Mouse (Mus musculus) right cerebral cortex, postnatal 4 days (tissue): ENCODE data around the gene Panx3.

Source experiments
- DNase-seq: peaks from one replicate; pipeline ENCODE4 v3.0.0-alpha.2; 2022

Panx3 gene

DNA sequence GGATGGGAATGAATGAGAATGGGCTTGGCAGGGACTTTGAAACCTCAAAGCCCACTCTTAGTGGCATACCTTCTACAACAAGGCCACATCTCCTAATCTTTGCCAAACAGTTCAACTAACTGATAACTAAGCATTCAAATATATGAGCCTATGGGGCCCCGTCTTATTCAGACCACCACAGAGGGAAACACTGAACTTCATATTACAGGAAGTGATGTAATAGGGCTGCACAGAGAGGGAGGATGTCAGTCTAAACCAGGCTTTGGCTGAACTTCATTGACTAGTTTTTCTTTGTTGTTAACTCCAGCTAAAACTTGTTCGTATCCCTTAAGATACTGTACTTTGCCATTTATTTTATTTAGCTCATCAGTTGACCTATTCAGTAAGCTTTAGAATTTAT, 39.1 kb downstream of the Panx3 start:
- no peak for DNase-seq

DNA sequence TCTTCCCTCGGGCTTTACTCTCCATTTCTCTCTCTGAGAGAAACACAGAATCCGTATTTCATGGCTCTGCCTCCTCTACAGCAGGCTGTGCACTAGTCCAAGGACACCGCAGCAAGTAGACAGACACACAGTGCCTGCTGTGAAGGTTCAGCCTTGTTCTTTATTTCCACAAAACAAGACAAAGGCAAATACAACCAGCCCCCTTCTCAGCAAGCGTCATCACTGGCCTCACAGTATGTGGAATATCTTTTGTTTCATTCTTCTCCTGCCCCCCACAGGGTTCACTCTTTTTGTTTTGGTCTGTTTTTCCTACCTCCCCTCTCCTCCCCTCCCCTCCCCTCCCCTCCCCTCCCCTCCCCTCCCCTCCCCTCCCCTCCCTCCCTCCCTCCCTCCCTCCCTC, 40.5 kb downstream of the Panx3 start:
- no peak for DNase-seq

DNA sequence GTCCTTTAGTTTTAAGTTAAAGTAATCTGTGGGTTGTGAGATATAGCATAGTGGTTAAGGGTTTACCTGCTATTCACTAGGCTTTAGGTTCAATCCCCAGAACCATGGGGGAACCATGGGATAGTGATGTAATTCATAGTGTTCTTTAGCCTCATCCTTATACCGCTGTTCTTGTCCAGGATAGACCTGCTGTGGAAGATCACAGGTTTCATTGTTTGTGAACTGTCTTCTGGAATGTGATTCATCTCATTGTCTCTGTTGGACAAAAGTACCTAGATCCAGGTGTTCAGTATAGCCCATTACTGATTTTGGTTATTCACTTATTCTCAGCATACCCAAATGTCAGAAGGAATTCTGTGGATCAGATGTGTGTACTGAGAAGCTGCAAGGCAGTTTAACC, 41.8 kb downstream of the Panx3 start:
- no peak for DNase-seq

DNA sequence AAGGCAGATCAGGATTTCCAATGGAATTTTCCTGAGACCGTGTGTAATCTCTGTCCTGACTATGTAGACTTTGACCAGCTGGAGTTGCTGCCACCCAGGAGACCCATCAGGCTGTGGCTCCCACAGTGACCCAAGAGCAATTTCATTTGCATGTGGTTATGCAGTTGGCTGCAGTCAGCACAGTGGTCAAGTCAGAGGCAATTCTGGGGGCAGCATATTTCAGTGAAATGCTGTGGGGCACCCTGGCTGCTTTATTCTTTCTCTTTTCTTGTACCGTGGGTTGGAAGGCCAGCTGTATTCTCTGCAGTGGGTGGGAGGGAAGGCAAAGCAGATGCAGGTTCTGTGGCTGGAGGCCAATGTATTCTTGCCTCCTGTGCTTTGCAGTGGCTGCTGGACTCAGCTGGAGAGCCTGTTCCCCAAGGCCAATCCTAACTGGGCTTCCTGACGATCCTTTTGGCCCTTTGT, 42.9 kb downstream of the Panx3 start:
- peak; percentile 16 for DNase-seq

DNA sequence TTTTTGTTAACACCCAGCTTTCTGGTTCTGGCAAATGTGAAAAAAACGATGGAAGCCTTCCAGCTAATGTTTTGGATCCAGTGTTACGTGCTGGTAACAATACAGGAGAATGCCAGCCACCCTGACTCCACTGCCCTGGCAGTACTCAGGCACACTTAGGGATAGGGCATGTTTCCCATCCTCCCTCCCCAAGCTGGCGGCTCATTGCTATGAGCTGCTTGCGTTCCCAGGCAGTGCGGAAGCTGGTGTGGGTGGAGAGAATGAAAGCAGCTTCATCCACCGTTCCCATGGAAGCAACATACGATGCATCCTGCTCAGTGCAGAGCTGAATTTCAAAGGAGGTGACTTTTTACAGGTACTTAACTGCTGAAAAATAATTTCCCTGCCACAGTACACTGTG, 43.4 kb downstream of the Panx3 start:
- DNase-seq = peak; percentile 66

DNA sequence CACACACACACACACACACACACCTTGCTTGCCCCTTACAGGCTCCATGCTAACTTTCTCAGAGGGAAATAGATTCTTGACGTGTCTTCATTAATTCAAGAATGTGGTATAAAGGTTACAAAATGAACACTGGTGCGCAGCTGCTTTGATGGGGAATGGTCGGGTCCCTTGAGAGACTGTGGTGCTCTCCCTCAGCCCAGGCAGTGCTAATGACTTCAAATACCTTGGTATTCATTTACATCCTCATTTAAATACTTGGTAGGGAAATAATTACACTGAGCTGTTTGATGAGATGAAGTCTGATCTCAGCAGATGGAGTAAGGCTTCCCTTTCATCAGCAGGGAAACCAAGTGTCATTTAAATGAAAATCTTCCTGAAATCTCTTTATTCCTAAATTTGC, 43.9 kb downstream of the Panx3 start:
- DNase-seq = no peak

DNA sequence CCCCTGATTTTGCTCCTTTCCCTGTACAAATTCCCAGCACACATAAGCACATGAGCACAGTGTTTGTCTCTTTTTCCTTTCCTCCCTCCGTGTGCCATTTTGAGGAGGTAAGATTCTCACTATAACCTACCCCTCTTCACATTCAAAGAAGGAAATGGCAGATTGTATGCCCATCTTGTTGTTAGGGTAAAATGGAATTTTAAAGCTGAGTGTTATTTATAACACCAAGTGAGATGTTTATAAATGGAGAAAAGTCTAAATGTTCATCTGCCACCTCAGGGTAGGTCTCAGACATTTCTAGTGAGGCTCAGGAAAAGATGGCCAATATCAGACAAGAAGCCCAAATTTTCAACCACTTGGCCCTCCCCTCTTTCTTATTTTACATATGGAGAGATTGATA, 44.5 kb downstream of the Panx3 start:
- no peak for DNase-seq

DNA sequence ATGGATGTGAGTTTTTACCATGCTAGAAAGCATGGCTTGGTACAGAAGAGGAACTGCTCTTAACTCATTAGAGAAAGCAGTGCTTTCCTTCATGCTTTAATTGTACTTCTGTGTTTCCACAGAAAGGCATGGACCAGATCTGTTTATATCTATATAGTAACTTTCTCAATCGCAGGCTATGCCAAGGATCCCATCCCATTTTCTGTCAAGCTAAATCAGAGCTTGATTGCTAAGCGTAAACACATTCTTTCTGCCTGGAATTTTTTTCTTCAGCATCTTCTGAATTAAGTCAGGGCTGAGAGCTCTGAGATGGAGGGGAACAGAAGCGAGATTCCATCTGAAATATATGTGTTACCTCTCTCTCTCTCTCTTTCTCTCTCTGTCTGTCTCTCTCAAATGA, 45.1 kb downstream of the Panx3 start:
- DNase-seq = no peak

DNA sequence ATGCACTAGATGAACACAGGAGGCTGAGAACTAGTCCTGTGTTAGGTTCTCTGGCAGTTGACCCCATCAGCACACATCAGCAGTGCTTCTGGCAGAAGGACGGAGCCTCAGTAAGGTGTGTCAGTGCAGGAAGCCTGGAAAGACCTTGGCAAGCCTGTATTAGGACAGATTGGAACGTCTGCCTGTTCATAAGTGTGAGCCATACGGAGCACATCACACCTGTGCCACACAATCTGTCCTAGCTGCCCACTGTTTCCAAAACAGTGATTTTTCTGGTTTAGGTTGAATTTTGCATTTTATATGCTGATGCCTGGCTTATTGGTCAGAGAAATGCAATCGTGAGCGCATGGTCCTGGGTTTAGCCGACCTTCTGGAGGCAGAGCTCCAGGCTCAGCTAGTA, 47.7 kb downstream of the Panx3 start:
- DNase-seq = no peak

DNA sequence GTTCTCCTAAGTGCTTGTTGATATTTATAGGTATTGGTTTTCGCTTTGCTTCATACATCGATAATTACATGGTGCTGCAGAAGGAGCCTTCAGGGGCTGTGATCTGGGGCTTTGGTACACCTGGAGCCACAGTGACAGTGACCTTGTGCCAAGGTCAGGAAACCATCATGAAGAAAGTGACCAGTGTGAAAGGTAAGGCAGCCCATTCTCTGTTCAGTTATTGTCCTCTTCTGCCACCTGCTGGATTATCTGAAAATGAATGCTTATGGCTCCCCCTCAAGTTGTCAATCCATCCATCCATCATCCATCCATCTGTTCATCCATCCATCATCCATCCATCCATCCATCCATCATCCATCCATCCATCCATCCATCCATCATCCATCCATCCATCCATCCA, 52.3 kb downstream of the Panx3 start:
- no peak for DNase-seq

DNA sequence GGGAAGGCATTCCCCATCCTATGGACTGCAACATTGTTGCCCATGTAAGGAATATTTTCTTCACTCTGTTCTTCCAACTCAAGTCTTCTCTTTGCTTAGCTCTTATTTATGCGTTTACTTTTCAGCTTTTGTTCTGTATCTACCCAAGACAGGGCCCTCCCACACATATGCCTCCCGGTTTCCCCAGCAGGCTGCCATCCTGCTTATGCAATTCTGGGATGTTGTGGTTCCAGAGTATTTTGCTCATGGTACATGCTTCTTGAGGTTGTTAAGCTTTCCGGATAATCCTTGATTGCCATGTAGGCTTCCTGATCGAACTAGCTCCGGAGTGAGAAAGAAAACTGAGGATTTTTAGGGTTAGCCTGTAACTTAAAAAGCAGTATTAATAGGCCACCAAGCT, 53.8 kb downstream of the Panx3 start:
- no peak for DNase-seq

DNA sequence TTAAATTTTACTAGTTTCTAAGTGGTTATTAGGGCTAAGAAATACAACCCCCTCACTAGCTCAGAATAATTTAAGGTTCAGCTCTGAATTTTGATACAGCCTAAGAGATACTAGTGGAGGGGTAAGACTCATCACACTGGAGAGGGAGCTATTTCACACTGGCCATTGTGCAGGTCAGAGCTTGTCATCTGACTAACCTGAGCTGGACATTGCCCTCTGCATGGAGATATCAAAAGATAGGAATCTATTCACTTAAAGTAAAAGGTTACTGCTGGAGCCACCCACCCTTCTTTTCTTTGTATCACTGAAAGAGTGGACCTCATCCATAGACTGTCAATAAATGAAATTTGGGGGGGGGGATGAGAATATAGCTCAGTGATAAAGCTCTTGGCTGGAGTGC, 54.7 kb downstream of the Panx3 start:
- no peak for DNase-seq

DNA sequence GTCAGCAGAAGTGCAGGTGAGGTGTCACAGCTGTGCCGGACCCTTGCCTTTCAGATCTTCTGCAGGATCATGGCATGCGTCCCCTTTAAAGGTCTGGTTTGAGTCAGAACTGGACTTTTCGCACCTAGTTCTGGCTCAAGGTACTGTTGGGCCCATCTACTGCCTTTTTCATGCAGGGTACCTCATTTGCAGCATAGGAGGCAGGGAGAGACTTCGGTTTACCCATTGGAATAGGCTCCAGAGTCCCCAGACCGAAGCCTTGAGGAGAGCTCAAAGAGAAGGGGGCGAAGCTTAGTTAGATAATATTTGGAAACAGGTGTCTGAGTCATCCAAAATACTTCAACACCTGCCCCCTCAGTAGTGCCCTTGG, 55.1 kb downstream of the Panx3 start:
- DNase-seq = no peak

DNA sequence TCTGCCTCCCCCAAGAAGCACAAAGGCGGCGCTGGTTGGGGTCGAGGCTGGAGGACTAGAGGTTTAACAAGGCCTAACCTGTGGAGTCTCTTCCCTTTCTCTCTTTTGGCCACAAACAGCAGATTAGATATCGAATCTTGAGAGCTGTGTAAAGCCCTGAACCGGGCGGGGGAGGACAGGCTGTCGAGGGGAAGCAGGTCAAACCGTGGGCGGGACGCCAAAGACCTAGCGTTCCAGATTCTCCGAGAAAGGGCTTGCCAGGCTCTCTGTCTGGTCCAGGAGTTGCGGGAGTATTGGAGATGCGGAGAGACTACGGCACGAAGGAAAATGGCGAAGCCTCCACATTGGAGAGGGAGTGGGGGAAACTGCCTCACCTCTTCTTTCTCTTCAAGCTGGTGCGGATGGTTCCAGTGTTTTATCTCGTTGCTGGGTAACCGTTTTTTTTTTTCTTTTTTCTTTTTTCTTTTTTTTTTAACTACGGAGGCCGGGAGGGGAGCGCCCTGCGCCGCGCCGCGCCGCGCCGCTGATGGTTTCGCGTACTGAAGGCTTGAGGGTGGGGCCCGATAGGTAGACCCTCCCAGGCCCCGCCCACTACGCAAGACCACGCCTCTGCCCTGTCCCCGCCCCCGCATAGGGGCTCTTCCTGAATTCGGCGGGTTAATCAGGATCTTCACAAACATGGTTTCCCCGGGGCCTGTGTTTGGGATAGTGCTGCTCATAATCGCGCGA, 55.7 kb downstream of the Panx3 start, which contains the start of gene Spa17:
TSS of gene Spa17 (minus strand) at position 541 of the 729 bp plus-strand sequence.
- peak; percentile 82 for DNase-seq
